Mouse (Mus musculus): ENCODE measurements around the gene Mbnl2.

The Mbnl2 gene

DNA sequence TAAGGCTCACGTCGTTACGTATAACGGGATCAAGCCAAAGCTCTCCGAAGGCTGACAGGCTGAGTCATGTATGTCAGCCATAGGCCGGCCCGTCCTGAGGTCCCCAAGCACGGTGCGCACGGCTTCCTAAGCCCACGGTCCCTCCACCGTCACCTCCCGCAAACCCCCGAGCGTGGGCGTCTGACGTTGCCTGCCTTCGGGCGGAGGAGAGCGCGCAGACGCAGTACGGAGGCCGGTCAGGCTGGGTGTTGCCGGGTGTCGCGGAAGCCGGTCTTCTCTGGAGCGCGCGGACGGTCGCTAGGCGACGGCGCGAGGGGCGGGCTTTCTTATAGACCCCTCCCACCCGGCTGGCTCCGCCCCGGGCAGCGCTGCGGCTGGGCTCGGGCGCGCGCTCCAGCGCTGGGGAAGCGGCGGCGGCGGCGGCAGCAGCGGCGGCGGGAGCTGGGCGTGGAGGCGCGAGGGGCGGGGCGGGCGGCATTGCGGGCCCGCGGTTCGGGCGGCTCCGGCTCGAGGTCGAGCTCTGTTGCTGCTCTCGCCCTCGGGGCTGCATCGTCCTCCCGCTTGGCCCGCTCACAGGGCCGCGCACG is 202.6 kb downstream of the Mbnl2 start, which contains the start of gene Rap2a:
Rap2a (plus strand) TSS at position 463 of the 587 bp plus-strand sequence.
- peak; percentile 93 for DNase-seq (ENCODE audit: extremely low read depth, insufficient read length, low spot score)

DNA sequence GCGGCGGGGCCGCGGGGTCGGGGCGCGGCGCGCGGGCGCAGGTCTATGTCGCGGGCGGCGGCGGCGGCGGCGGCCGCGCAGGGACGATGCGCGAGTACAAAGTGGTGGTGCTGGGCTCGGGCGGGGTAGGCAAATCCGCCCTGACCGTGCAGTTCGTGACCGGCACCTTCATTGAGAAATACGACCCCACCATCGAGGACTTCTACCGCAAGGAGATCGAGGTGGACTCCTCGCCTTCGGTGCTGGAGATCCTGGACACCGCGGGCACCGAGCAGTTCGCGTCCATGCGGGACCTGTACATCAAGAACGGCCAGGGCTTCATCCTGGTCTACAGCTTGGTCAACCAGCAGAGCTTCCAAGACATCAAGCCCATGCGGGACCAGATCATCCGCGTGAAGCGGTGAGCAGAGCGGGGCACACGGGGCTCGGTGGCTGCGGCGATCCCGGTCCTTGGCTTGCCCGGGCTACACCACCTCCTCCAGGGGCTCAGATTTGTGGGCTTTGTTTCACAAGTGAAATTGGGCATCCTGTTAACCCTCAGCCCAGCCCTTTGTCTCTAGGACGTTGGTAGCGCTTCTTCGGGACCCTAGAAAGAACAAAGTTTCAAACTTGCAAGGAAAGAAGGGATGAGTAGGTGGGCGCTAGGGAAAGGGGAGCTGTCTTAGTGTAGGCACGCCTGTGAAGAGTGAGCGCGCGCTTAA is 203.3 kb downstream of the Mbnl2 start:
- peak; percentile 68 for DNase-seq (ENCODE audit: extremely low read depth, insufficient read length, low spot score)

GRCm38 (mm10) chr14:120480341-120480900 is 205.0 kb downstream of the Mbnl2 start:
- DNase-seq (ENCODE audit: extremely low read depth, insufficient read length, low spot score): no peak

GRCm38 (mm10) chr14:120480927-120481326 is 205.5 kb downstream of the Mbnl2 start:
- DNase-seq (ENCODE audit: extremely low read depth, insufficient read length, low spot score): no peak
